Mouse (Mus musculus): ENCODE data around the gene Adarb1. TPM values are rescaled to one million over a fixed set of nuclear protein-coding genes. Genes with fewer than 3 reads are reported as not detected.

The Adarb1 gene
- polyA plus RNA-seq, 1 experiment: 4.0 TPM

GRCm38 (mm10) chr10:77381191-77381590 lies 36.9 kb downstream of the Adarb1 start:
- Histone ChIP-seq H3K27ac (replicated peaks; ENCODE audit: low read depth, low read length) (peak overlapping the region; percentile 32), H3K4me1 (ENCODE audit: control insufficient read depth, insufficient read depth, insufficient read length, low read length) (peaks cover 20% of the 10 kb centered on the region), H3K4me3 (ENCODE audit: insufficient read depth, low read depth, low read length) (no peak overlapping the region)

DNA sequence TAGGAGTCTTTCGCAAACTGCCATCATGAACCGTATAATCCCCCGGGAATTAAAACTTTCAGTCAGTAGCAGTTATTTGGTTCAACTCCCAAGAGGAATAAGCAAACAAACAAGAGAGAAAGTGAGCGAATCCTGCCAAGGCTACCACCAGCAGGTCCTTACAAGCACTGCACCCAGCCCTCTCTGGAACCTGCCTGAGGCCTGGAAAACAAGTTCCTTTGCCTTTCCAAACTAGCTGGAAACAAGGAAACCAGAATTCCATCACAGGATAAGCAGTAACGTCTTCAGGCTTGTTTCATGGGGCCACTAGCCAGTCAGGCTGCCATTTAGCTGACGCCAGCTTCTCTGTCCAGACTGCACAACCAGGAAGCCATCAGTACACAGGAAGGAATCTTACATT lies 37.4 kb downstream of the Adarb1 start:
- no peak overlapping the region for H3K4me3 ChIP-seq (ENCODE audit: insufficient read depth, low read depth, low read length)
- peak overlapping the region; percentile 32 for H3K27ac ChIP-seq (replicated peaks; ENCODE audit: low read depth, low read length)
- H3K4me1 ChIP-seq (ENCODE audit: control insufficient read depth, insufficient read depth, insufficient read length, low read length): peaks cover 20% of the 10 kb centered on the region

DNA sequence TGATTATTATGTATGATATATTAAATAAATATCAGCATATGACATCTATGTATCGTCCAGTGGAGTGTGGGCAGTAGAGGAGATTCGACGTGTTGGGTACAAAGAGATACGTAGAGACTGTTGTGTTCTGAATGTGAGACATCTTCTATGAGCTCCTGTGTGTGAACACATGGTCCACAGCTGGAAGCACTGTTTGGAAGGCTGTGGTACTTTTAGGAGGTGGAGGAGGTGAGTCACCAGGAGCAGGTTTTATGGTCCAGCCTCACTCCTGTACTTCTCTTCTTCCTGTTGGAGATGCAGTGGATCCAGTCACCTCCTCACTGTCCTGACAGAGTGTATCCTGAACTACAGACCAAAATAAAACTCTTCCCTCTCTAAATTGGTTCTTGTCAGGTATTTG lies 38.9 kb downstream of the Adarb1 start:
- no peak overlapping the region for H3K4me3 ChIP-seq (ENCODE audit: insufficient read depth, low read depth, low read length)
- no peak overlapping the region for H3K27ac ChIP-seq (replicated peaks; ENCODE audit: low read depth, low read length)

DNA sequence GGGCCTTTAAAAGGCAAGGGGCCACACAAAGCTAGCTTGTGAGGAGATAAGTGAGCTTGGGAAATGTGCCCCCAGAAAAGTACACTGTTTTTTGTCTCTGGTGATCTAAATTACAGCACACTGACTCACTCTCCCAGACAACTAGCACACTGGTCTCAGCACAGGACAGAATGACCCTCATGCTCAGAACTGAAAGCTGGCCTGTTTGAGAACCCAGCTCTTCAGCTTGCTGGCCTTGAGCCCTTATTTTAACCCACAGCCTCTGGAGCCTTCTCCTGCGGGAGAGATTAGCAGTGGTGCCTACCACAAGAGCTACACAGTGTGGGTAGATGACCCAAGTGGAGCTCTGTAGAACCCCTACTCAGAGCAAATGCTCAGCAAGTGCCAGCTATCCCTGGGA lies 42.0 kb downstream of the Adarb1 start:
- H3K4me3 ChIP-seq (ENCODE audit: insufficient read depth, low read depth, low read length): no peak overlapping the region
- H3K27ac ChIP-seq (replicated peaks; ENCODE audit: low read depth, low read length): no peak overlapping the region

More for the DNA sequence above, 38.9 kb downstream of the Adarb1 start:
- peaks cover 20% of the 10 kb centered on the region for H3K4me1 ChIP-seq (ENCODE audit: control insufficient read depth, insufficient read depth, insufficient read length, low read length)

DNA sequence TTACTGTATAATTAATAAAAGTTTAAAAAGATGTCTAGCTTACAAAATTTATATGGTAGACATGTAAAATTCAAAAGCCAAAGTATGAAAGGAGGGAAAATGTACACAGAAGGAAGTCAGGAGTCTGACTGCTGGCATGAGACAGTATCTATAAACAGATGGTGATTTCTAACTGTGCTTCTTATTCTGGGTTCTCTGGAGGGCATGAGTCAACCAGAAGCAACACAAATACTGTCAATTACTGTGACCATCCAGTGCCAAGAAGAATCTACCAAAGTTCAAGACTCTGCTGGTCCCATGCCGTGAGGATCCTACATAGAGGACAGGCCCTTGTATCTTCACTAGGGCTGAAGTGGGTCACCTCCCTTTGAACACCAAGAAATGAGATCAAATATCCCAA lies 43.1 kb downstream of the Adarb1 start:
- H3K4me3 ChIP-seq (ENCODE audit: insufficient read depth, low read depth, low read length): no peak overlapping the region
- no peak overlapping the region for H3K27ac ChIP-seq (replicated peaks; ENCODE audit: low read depth, low read length)
- H3K4me1 ChIP-seq (ENCODE audit: control insufficient read depth, insufficient read depth, insufficient read length, low read length): peaks cover 10% of the 10 kb centered on the region

More for the DNA sequence above, 42.0 kb downstream of the Adarb1 start:
- H3K4me1 ChIP-seq (ENCODE audit: control insufficient read depth, insufficient read depth, insufficient read length, low read length): peaks cover 16% of the 10 kb centered on the region

- H3K4me3 ChIP-seq (ENCODE audit: insufficient read depth, low read depth, low read length): no peak overlapping the region
- H3K27ac ChIP-seq (replicated peaks; ENCODE audit: low read depth, low read length): no peak overlapping the region
- H3K4me1 ChIP-seq (ENCODE audit: control insufficient read depth, insufficient read depth, insufficient read length, low read length): peaks cover 6% of the 10 kb centered on the region; the same call in 1 of the 2 replicates
These were observed 43.7 kb downstream of the Adarb1 start for GRCm38 (mm10) chr10:77374407-77374806.

GRCm38 (mm10) chr10:77370129-77370528 lies 47.9 kb downstream of the Adarb1 start:
- H3K4me1 ChIP-seq (ENCODE audit: control insufficient read depth, insufficient read depth, insufficient read length, low read length): peaks cover 6% of the 10 kb centered on the region
- H3K4me3 ChIP-seq (ENCODE audit: insufficient read depth, low read depth, low read length): no peak overlapping the region

GRCm38 (mm10) chr10:77367973-77368372 lies 50.1 kb downstream of the Adarb1 start:
- Histone ChIP-seq H3K4me1 (ENCODE audit: control insufficient read depth, insufficient read depth, insufficient read length, low read length) (peaks cover 6% of the 10 kb centered on the region), H3K27ac (replicated peaks; ENCODE audit: low read depth, low read length) (no peak overlapping the region), H3K4me3 (ENCODE audit: insufficient read depth, low read depth, low read length) (no peak overlapping the region)

More at GRCm38 (mm10) chr10:77370129-77370528, 47.9 kb downstream of the Adarb1 start:
- no peak overlapping the region for H3K27ac ChIP-seq (replicated peaks; ENCODE audit: low read depth, low read length)

DNA sequence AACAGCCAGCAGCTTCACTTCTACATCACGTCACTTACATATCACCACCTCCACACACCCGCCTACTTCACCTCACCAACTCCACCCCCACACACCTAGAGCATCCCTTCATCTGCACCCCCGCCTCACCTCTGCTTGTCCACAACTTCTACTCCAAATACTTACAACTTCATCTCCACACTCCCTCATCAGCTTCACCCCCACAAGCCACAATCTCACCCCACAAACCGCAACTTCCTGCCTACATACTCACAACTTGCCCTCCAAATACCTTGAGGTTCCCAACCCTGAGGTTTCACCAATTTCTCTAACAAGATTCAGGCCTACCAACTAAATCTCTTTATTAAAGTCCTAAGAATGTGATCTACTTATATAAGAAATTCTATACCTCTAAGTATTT lies 51.1 kb downstream of the Adarb1 start:
- Histone ChIP-seq H3K27ac (replicated peaks; ENCODE audit: low read depth, low read length) (no peak overlapping the region), H3K4me1 (ENCODE audit: control insufficient read depth, insufficient read depth, insufficient read length, low read length) (peaks cover 6% of the 10 kb centered on the region), H3K4me3 (ENCODE audit: insufficient read depth, low read depth, low read length) (no peak overlapping the region)

DNA sequence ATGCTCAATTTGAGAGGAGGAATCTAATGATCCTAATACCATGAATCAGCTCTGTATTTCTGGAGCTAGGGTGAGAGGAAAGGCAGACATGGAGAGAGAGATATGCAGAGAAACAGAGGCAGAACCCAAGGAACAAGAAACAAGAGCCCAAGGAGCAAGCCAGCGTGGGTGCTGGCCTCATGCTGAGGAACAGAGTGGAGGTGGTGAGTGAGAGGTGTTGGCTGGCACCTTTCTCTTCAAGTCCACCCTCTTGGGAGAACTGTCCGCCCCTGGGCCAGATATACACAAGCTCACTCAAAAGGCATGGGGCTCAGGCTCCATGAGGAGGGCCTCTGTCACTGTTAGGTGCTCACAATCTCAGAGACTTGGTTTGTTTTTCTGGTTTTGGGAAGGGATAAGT lies 52.9 kb downstream of the Adarb1 start:
- Histone ChIP-seq H3K4me1 (ENCODE audit: control insufficient read depth, insufficient read depth, insufficient read length, low read length) (peaks cover 7% of the 10 kb centered on the region), H3K4me3 (ENCODE audit: insufficient read depth, low read depth, low read length) (no peak overlapping the region)

GRCm38 (mm10) chr10:77360486-77360885 lies 57.6 kb downstream of the Adarb1 start:
- H3K4me1 ChIP-seq (ENCODE audit: control insufficient read depth, insufficient read depth, insufficient read length, low read length): 0 out of 2 replicates have a peak, but pooled peaks cover 2% of the 10 kb centered on the region
- H3K4me3 ChIP-seq (ENCODE audit: insufficient read depth, low read depth, low read length): no peak overlapping the region
- no peak overlapping the region for H3K27ac ChIP-seq (replicated peaks; ENCODE audit: low read depth, low read length)

More for the DNA sequence above, 52.9 kb downstream of the Adarb1 start:
- no peak overlapping the region for H3K27ac ChIP-seq (replicated peaks; ENCODE audit: low read depth, low read length)

- Histone ChIP-seq H3K27ac (replicated peaks; ENCODE audit: low read depth, low read length) (no peak overlapping the region), H3K4me3 (ENCODE audit: insufficient read depth, low read depth, low read length) (no peak overlapping the region), H3K4me1 (ENCODE audit: control insufficient read depth, insufficient read depth, insufficient read length, low read length) (0 out of 2 replicates have a peak, but pooled peaks cover 2% of the 10 kb centered on the region)
These were observed 60.1 kb downstream of the Adarb1 start for GRCm38 (mm10) chr10:77357957-77358356.

DNA sequence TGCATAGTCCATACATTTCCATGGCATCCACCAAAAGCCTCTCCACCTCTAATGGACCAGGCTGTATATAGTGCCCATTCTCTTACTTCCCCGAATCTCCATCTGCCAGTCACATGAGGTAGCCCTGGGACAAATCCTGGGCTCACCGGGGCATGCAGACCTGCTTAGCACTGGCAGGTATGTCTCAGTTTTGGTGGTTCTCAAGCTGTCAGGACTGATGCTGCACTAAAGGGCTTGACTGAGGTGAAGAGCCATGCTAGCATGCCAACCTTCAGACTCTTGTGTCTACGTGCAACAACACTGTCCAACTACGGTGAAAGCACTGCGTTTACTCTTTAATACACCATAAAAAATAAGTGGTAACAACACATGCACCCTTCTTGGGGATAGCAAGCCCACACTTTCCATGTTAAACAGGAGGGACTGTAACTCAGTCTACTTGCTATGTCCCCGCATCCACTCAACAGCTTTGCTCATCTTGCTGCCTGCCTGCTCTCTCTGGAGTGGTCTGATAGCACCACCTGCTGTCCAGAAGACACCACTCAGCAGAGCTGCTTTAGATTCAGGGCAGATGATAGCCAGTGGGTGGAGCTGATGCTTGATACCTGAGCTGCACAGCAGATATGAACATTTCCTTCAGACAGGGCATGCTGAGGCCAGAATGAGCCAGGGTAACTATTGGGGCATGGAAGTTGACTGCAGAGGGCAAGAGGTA lies 64.9 kb downstream of the Adarb1 start:
- H3K27ac ChIP-seq (replicated peaks; ENCODE audit: low read depth, low read length): no peak overlapping the region
- H3K4me1 ChIP-seq (ENCODE audit: control insufficient read depth, insufficient read depth, insufficient read length, low read length): no peaks in the 10 kb centered on the region
- H3K4me3 ChIP-seq (ENCODE audit: insufficient read depth, low read depth, low read length): no peak overlapping the region

- no peak overlapping the region for H3K27ac ChIP-seq (replicated peaks; ENCODE audit: low read depth, low read length)
- H3K4me1 ChIP-seq (ENCODE audit: control insufficient read depth, insufficient read depth, insufficient read length, low read length): no peaks in the 10 kb centered on the region
- no peak overlapping the region for H3K4me3 ChIP-seq (ENCODE audit: insufficient read depth, low read depth, low read length)
These were observed 75.2 kb downstream of the Adarb1 start for GRCm38 (mm10) chr10:77342842-77343241.

DNA sequence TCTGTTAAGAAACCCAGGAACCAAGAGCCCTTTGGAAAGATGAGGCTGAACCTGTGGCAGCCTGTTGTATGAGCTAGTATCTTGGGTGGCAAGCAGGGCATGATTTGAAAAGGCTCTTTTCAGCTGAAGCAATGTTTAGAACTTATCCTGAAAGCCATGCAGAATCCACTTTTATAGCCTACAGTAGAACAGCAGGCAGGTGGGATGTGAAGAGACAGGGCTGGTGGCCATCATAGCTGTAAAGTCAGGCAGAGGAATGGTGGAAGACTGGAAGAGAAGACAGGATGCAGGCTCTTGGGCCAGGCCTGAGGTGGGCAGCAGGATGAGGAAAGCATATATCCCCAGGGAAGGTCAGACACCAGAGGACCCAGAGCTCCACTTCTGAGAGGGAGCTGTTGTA lies 76.4 kb downstream of the Adarb1 start:
- Histone ChIP-seq H3K27ac (replicated peaks; ENCODE audit: low read depth, low read length) (no peak overlapping the region), H3K4me3 (ENCODE audit: insufficient read depth, low read depth, low read length) (no peak overlapping the region), H3K4me1 (ENCODE audit: control insufficient read depth, insufficient read depth, insufficient read length, low read length) (no peaks in the 10 kb centered on the region)

DNA sequence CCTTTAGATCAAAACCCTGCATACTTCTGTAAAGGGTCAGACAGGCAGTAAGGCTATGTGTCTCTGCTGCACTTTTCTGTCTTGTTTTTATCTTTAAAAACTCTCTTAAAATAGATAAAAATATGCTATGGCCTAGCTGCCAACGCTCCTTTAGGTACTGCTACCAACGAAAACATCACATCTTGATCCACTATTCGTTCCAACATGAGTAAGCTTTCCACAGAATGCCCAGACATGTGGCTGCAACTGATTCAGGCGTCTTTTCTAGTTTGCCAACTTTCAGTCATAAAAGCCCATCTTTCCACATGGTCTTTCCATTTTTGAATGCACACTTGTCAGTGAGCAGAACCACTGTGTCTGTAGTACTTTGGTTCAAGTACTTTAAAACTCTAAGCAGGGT lies 77.0 kb downstream of the Adarb1 start:
- no peak overlapping the region for H3K4me3 ChIP-seq (ENCODE audit: insufficient read depth, low read depth, low read length)
- H3K4me1 ChIP-seq (ENCODE audit: control insufficient read depth, insufficient read depth, insufficient read length, low read length): no peaks in the 10 kb centered on the region

More for the DNA sequence above, 77.0 kb downstream of the Adarb1 start:
- no peak overlapping the region for H3K27ac ChIP-seq (replicated peaks; ENCODE audit: low read depth, low read length)

Measured in brown adipose tissue, adult 24 weeks (tissue).